Mouse (Mus musculus): ENCODE measurements at regions not wholly inside any gene's neighbourhood (a gene's known extent, or its start where the extent isn't known, plus 50 kb on each side); places are given as distances from the start of the nearest gene placed in this dataset.

GRCm38 (mm10) chr13:71333146-71333545 is 491.5 kb upstream of the Adamts16 start:
- TF ChIP-seq TCF12 (IDR thresholded peaks at IDR 0.05; ENCODE audit: low read depth, low read length) (no peak), POLR2AphosphoS5 (IDR thresholded peaks at IDR 0.05; ENCODE audit: borderline replicate concordance, low read depth, low read length) (no peak), ZMIZ1 (IDR thresholded peaks at IDR 0.05; ENCODE audit: low read depth, low read length) (no peak), JUND (IDR thresholded peaks at IDR 0.05; ENCODE audit: low read depth, low read length) (no peak)
- no peaks in the 10 kb centered on the region; a peak in 1 of 4 replicates for H3K27me3 ChIP-seq (ENCODE audit: control insufficient read depth in 1 of 2, insufficient read depth in 2 of 2, low read length in 2 of 2)
- no peaks in the 10 kb centered on the region for H3K79me2 ChIP-seq (ENCODE audit: control insufficient read depth, insufficient read depth, low read length, poor library complexity)
- H3K9me3 ChIP-seq (replicated peaks; ENCODE audit: insufficient read depth, low read length): no peaks in the 10 kb centered on the region
- H3K9ac ChIP-seq (ENCODE audit: control insufficient read depth, low read depth, low read length, poor library complexity, severe bottlenecking): no peak overlapping the region
- no peak overlapping the region for H3K4me3 ChIP-seq (ENCODE audit: control insufficient read depth in 1 of 2, insufficient read depth in 1 of 2, low read depth in 2 of 2, low read length in 2 of 2)
- no peak overlapping the region for H3K27ac ChIP-seq (ENCODE audit: control insufficient read depth, low read depth, low read length)
- no peaks in the 10 kb centered on the region for H3K36me3 ChIP-seq (ENCODE audit: control insufficient read depth in 1 of 2, insufficient read depth in 2 of 2, low read length in 2 of 2)
- H3K4me1 ChIP-seq (ENCODE audit: control insufficient read depth in 1 of 2, insufficient read depth in 2 of 2, low read length in 2 of 2): no peaks in the 10 kb centered on the region
- DNase-seq (ENCODE audit: low read depth, low spot score): no peak

GRCm38 (mm10) chr13:71330321-71330720 is 488.7 kb upstream of the Adamts16 start:
- no peak for TF ChIP-seq ZNF384 (IDR thresholded peaks at IDR 0.05; ENCODE audit: low read depth, low read length)
- no peak for TF ChIP-seq POLR2A (IDR thresholded peaks at IDR 0.05; ENCODE audit: control insufficient read depth in 1 of 2, insufficient read depth in 1 of 2, low read depth in 1 of 2, low read length in 2 of 2, poor library complexity in 1 of 2)
- TF ChIP-seq ZC3H11A (IDR thresholded peaks at IDR 0.05; ENCODE audit: low read depth, low read length): no peak
- no peak for TF ChIP-seq TAL1 (IDR thresholded peaks at IDR 0.05; ENCODE audit: low read length)
- Histone ChIP-seq H3K9me3 (replicated peaks; ENCODE audit: insufficient read depth, low read length) (no peaks in the 10 kb centered on the region), H3K27me3 (ENCODE audit: control insufficient read depth in 1 of 2, insufficient read depth in 2 of 2, low read length in 2 of 2) (no peaks in the 10 kb centered on the region; a peak in 1 of 4 replicates)

GRCm38 (mm10) chr13:71327802-71328753 is 486.5 kb upstream of the Adamts16 start:
- Histone ChIP-seq H3K9ac (ENCODE audit: control insufficient read depth, low read depth, low read length, poor library complexity, severe bottlenecking) (no peak overlapping the region), H3K36me3 (ENCODE audit: control insufficient read depth in 1 of 2, insufficient read depth in 2 of 2, low read length in 2 of 2) (no peaks in the 10 kb centered on the region), H3K9me3 (replicated peaks; ENCODE audit: insufficient read depth, low read length) (no peaks in the 10 kb centered on the region), H3K79me2 (ENCODE audit: control insufficient read depth, insufficient read depth, low read length, poor library complexity) (no peaks in the 10 kb centered on the region), H3K4me3 (ENCODE audit: control insufficient read depth in 1 of 2, insufficient read depth in 1 of 2, low read depth in 2 of 2, low read length in 2 of 2) (no peak overlapping the region), H3K4me1 (ENCODE audit: control insufficient read depth in 1 of 2, insufficient read depth in 2 of 2, low read length in 2 of 2) (no peaks in the 10 kb centered on the region), H3K27me3 (ENCODE audit: control insufficient read depth in 1 of 2, insufficient read depth in 2 of 2, low read length in 2 of 2) (no peaks in the 10 kb centered on the region), H3K27ac (ENCODE audit: control insufficient read depth, low read depth, low read length) (no peak overlapping the region)
- no peak for DNase-seq (ENCODE audit: low read depth, low spot score)
- TF ChIP-seq MXI1 (IDR thresholded peaks at IDR 0.05; ENCODE audit: low read depth, low read length) (no peak), POLR2A (IDR thresholded peaks at IDR 0.05; ENCODE audit: control insufficient read depth in 1 of 2, insufficient read depth in 1 of 2, low read depth in 1 of 2, low read length in 2 of 2, poor library complexity in 1 of 2) (no peak), TAL1 (IDR thresholded peaks at IDR 0.05; ENCODE audit: low read length) (no peak), ZKSCAN1 (IDR thresholded peaks at IDR 0.05; ENCODE audit: low read depth, low read length) (no peak), GABPA (IDR thresholded peaks at IDR 0.05; ENCODE audit: low read depth, low read length) (no peak), MAZ (IDR thresholded peaks at IDR 0.05; ENCODE audit: low read depth, low read length) (no peak), NELFE (IDR thresholded peaks at IDR 0.05; ENCODE audit: low read depth, low read length) (no peak), EP300 (IDR thresholded peaks at IDR 0.05; ENCODE audit: low read depth in 1 of 2, low read length in 2 of 2) (no peak), UBTF (IDR thresholded peaks at IDR 0.05; ENCODE audit: borderline replicate concordance, insufficient read depth, low read depth, low read length) (no peak), E2F4 (IDR thresholded peaks at IDR 0.05; ENCODE audit: borderline replicate concordance, low read depth, low read length) (no peak), MAFK (IDR thresholded peaks at IDR 0.05; ENCODE audit: borderline replicate concordance, low read depth, low read length) (no peak), TBP (IDR thresholded peaks at IDR 0.05; ENCODE audit: low read depth, low read length) (no peak), GATA1 (IDR thresholded peaks at IDR 0.05; ENCODE audit: low read depth, low read length) (no peak), POLR2AphosphoS2 (IDR thresholded peaks at IDR 0.05; ENCODE audit: low read length) (no peak), RAD21 (IDR thresholded peaks at IDR 0.05; ENCODE audit: low read depth, low read length) (no peak), MYB (IDR thresholded peaks at IDR 0.05; ENCODE audit: low read depth, low read length) (no peak), MYC (IDR thresholded peaks at IDR 0.05; ENCODE audit: low read depth, low read length) (no peak), ZMIZ1 (IDR thresholded peaks at IDR 0.05; ENCODE audit: low read depth, low read length) (no peak)

More at GRCm38 (mm10) chr13:71330321-71330720, 488.7 kb upstream of the Adamts16 start:
- H3K9ac ChIP-seq (ENCODE audit: control insufficient read depth, low read depth, low read length, poor library complexity, severe bottlenecking): no peak overlapping the region
- no peaks in the 10 kb centered on the region for H3K79me2 ChIP-seq (ENCODE audit: control insufficient read depth, insufficient read depth, low read length, poor library complexity)
- H3K4me3 ChIP-seq (ENCODE audit: control insufficient read depth in 1 of 2, insufficient read depth in 1 of 2, low read depth in 2 of 2, low read length in 2 of 2): no peak overlapping the region
- no peaks in the 10 kb centered on the region for H3K4me1 ChIP-seq (ENCODE audit: control insufficient read depth in 1 of 2, insufficient read depth in 2 of 2, low read length in 2 of 2)
- H3K27ac ChIP-seq (ENCODE audit: control insufficient read depth, low read depth, low read length): no peak overlapping the region
- DNase-seq (ENCODE audit: low read depth, low spot score): no peak
- H3K36me3 ChIP-seq (ENCODE audit: control insufficient read depth in 1 of 2, insufficient read depth in 2 of 2, low read length in 2 of 2): no peaks in the 10 kb centered on the region
